Mouse (Mus musculus): ENCODE measurements around the gene Chrnb1.

Chrnb1 gene

GRCm38 (mm10) chr11:69795168-69795982 lies at the start of gene Chrnb1:
TSS of gene Chrnb1 (minus strand) at chr11:69795943.
- DNase-seq (ENCODE audit: low spot score), result peak; percentile 96

GRCm38 (mm10) chr11:69838714-69839104 lies 43.0 kb upstream of the Chrnb1 start:
- DNase-seq (ENCODE audit: low spot score), result peak; percentile 38

GRCm38 (mm10) chr11:69837952-69838713 lies 42.4 kb upstream of the Chrnb1 start, which contains the start of gene Tmem256:
TSS of gene Tmem256 (plus strand) at chr11:69838514.
- peak; percentile 97 for DNase-seq (ENCODE audit: low spot score)

GRCm38 (mm10) chr11:69837604-69837951 lies 41.8 kb upstream of the Chrnb1 start, which contains the start of gene Nlgn2:
TSS of gene Nlgn2 (minus strand) at chr11:69837784.
- DNase-seq (ENCODE audit: low spot score), result no peak

- DNase-seq (ENCODE audit: low spot score), result no peak
These were observed 41.2 kb upstream of the Chrnb1 start for GRCm38 (mm10) chr11:69836703-69837576.

- no peak for DNase-seq (ENCODE audit: low spot score)
These were observed 40.2 kb upstream of the Chrnb1 start for GRCm38 (mm10) chr11:69835966-69836335.

GRCm38 (mm10) chr11:69835326-69835965 lies 39.7 kb upstream of the Chrnb1 start:
- no peak for DNase-seq (ENCODE audit: low spot score)

- peak; percentile 57 for DNase-seq (ENCODE audit: low spot score)
These were observed 38.3 kb upstream of the Chrnb1 start for GRCm38 (mm10) chr11:69834001-69834549.

- no peak for DNase-seq (ENCODE audit: low spot score)
These were observed 37.8 kb upstream of the Chrnb1 start for GRCm38 (mm10) chr11:69833554-69833953.

- DNase-seq (ENCODE audit: low spot score), result no peak
These were observed 33.1 kb upstream of the Chrnb1 start for GRCm38 (mm10) chr11:69828832-69829231.

- no peak for DNase-seq (ENCODE audit: low spot score)
These were observed 27.7 kb upstream of the Chrnb1 start for GRCm38 (mm10) chr11:69823456-69823855.

- no peak for DNase-seq (ENCODE audit: low spot score)
These were observed 26.3 kb upstream of the Chrnb1 start, which contains the start of gene Spem1 for GRCm38 (mm10) chr11:69822080-69822479. TSS of gene Spem1 (minus strand) at chr11:69822180.

GRCm38 (mm10) chr11:69818871-69819270 lies 23.1 kb upstream of the Chrnb1 start:
- no peak for DNase-seq (ENCODE audit: low spot score)

GRCm38 (mm10) chr11:69818365-69818764 lies 22.6 kb upstream of the Chrnb1 start, which contains the start of gene Spem2:
TSS of gene Spem2 (minus strand) at chr11:69818465.
- DNase-seq (ENCODE audit: low spot score), result no peak

- DNase-seq (ENCODE audit: low spot score), result no peak
These were observed 20.8 kb upstream of the Chrnb1 start for GRCm38 (mm10) chr11:69816520-69816919.

- no peak for DNase-seq (ENCODE audit: low spot score)
These were observed 19.4 kb upstream of the Chrnb1 start, which contains the start of gene Gm39566 for GRCm38 (mm10) chr11:69815155-69815554. TSS of gene Gm39566 (minus strand) at chr11:69815298.

GRCm38 (mm10) chr11:69810280-69810679 lies 14.5 kb upstream of the Chrnb1 start:
- no peak for DNase-seq (ENCODE audit: low spot score)

- DNase-seq (ENCODE audit: low spot score), result no peak
These were observed 11.9 kb upstream of the Chrnb1 start for GRCm38 (mm10) chr11:69807641-69808040.

GRCm38 (mm10) chr11:69806378-69806777 lies 10.6 kb upstream of the Chrnb1 start:
- DNase-seq (ENCODE audit: low spot score), result no peak

GRCm38 (mm10) chr11:69804972-69805909 lies 9.5 kb upstream of the Chrnb1 start, which contains the start of gene Tmem102:
TSS of gene Tmem102 (minus strand) at chr11:69805624.
- DNase-seq (ENCODE audit: low spot score), result no peak
